ENCODE assay signal across 18 mouse cellular contexts in the genomic region with DNA sequence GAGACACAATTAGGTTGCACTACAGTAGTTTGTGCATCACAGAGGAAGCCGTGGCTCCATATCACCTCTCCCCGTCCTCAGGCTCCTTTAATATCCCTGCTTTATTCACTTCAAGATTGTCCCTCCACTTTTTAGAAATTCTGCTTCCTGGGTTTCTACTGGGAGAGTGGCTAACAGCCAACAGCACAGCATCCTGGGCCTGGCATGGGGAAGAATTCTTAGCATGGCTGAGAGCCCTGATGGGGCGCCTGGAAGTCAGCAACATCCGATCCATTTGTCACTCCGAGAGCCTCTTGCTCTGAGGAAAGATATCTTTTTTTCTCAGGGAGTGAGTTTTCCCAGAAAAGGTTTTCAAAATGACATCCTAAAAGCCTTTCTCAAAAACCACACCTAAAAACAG.
"Had no signal": no experiment of that assay in that cellular context is flagged by ENCODE, and none has a peak within 500 bp of the region (broad histone marks: within the 10 kb centered on the region; RNA-seq: fewer than 3 reads in every experiment).

No protein-coding gene starts in this region.

- H3K36me3 ChIP-seq: midbrain, embryonic 10.5 days; midbrain, embryonic 12.5 days; neural tube, embryonic 13.5 days; neural tube, embryonic 15.5 days had no signal

- DNase-seq: lung, embryonic 14.5 days; lung, postnatal 10 days; lung, postnatal 4 days; midbrain, embryonic 14.5 days; retina, postnatal 1 day; right cerebral cortex, adult 18-20 months; right cerebral cortex, postnatal 25 days; right cerebral cortex, postnatal 4 days; spleen, adult 18-20 months; thymus, adult 18-20 months; thymus, postnatal 14 days; thymus, postnatal 36 days had no signal

- H3K9me3 ChIP-seq: midbrain, embryonic 10.5 days; midbrain, embryonic 12.5 days; neural tube, embryonic 13.5 days; neural tube, embryonic 15.5 days had no signal

- H3K27ac ChIP-seq: midbrain, embryonic 10.5 days; midbrain, embryonic 12.5 days; neural tube, embryonic 13.5 days; neural tube, embryonic 15.5 days had no signal

- H3K4me3 ChIP-seq: midbrain, embryonic 10.5 days; midbrain, embryonic 12.5 days; myocyte; neural tube, embryonic 13.5 days; neural tube, embryonic 15.5 days had no signal

- H3K4me1 ChIP-seq: midbrain, embryonic 10.5 days; midbrain, embryonic 12.5 days; neural tube, embryonic 13.5 days; neural tube, embryonic 15.5 days had no signal

- H3K4me2 ChIP-seq: lung, embryonic 14.5 days; midbrain, embryonic 12.5 days; neural tube, embryonic 13.5 days; neural tube, embryonic 15.5 days had no signal

- H3K27me3 ChIP-seq: midbrain, embryonic 12.5 days; neural tube, embryonic 13.5 days; neural tube, embryonic 15.5 days had no signal

- ATAC-seq: midbrain, embryonic 16.5 days had no signal

- H3K9ac ChIP-seq: lung, embryonic 14.5 days; midbrain, embryonic 12.5 days; neural tube, embryonic 13.5 days; neural tube, embryonic 15.5 days had no signal
